Mouse (Mus musculus): ENCODE measurements around the gene Ube2g2.
"Not testable (repeated sequence)": the region's sequence is repeated elsewhere in the genome, so short reads cannot be mapped to it uniquely, and the experiment has no call there.

Gene Ube2g2

GRCm38 (mm10) chr10:77645571-77645970 lies 23.5 kb downstream of the Ube2g2 start:
- no peak for DNase-seq (ENCODE audit: low spot score)

GRCm38 (mm10) chr10:77647461-77647860 lies 25.4 kb downstream of the Ube2g2 start:
- no peak for DNase-seq (ENCODE audit: low spot score)

- DNase-seq (ENCODE audit: low spot score): no peak
Measured at GRCm38 (mm10) chr10:77647901-77648300, 25.8 kb downstream of the Ube2g2 start.

GRCm38 (mm10) chr10:77652046-77652445 lies 30.0 kb downstream of the Ube2g2 start:
- DNase-seq (ENCODE audit: low spot score): no peak

GRCm38 (mm10) chr10:77658286-77658994 lies 36.4 kb downstream of the Ube2g2 start:
- no peak for DNase-seq (ENCODE audit: low spot score)

GRCm38 (mm10) chr10:77663949-77664665 lies 42.0 kb downstream of the Ube2g2 start:
- DNase-seq (ENCODE audit: low spot score): no peak

GRCm38 (mm10) chr10:77666342-77666741 lies 44.3 kb downstream of the Ube2g2 start:
- no peak for DNase-seq (ENCODE audit: low spot score)

- no peak for DNase-seq (ENCODE audit: low spot score)
Measured at GRCm38 (mm10) chr10:77667402-77667801, 45.3 kb downstream of the Ube2g2 start.

- no peak for DNase-seq (ENCODE audit: low spot score)
Measured at GRCm38 (mm10) chr10:77670710-77671109, 48.6 kb downstream of the Ube2g2 start.

- DNase-seq (ENCODE audit: low spot score): no peak
Measured at GRCm38 (mm10) chr10:77671519-77671918, 49.4 kb downstream of the Ube2g2 start.

- no peak for DNase-seq (ENCODE audit: low spot score)
Measured at GRCm38 (mm10) chr10:77673765-77674164, 51.7 kb downstream of the Ube2g2 start.

- DNase-seq (ENCODE audit: low spot score): no peak
Measured at GRCm38 (mm10) chr10:77677562-77677961, 55.5 kb downstream of the Ube2g2 start.

GRCm38 (mm10) chr10:77682994-77683393 lies 60.9 kb downstream of the Ube2g2 start:
- DNase-seq (ENCODE audit: low spot score): no peak

GRCm38 (mm10) chr10:77684181-77684580 lies 62.1 kb downstream of the Ube2g2 start:
- no peak for DNase-seq (ENCODE audit: low spot score)

- no peak for DNase-seq (ENCODE audit: low spot score)
Measured at GRCm38 (mm10) chr10:77685895-77686664, 64.0 kb downstream of the Ube2g2 start, which contains the start of gene Tspear. TSS of gene Tspear (plus strand) at chr10:77686569.

- DNase-seq (ENCODE audit: low spot score): no peak
Measured at GRCm38 (mm10) chr10:77687021-77687420, 64.9 kb downstream of the Ube2g2 start.

- not testable (repeated sequence) for DNase-seq (ENCODE audit: low spot score)
Measured at GRCm38 (mm10) chr10:77690356-77690807, 68.3 kb downstream of the Ube2g2 start, which contains the start of gene Gm19402. TSS of gene Gm19402 (minus strand) at chr10:77690757.
